Comparison of ENCODE assay signal across 8 mouse cellular contexts in genomic region chr7:3705461-3705860, GRCm38 (mm10). TPM values are rescaled to one million over a fixed set of nuclear protein-coding genes. Genes with fewer than 3 reads are reported as not detected.
A peak's percentile ranks its signal among the peaks of the same experiment; 100 is the strongest.
DNase-seq lines count a peak whose midpoint lies in the region; ATAC-seq and TF ChIP-seq lines count a peak whose summit lies in the region.
"Not testable (repeated sequence)": the region's sequence is repeated elsewhere in the genome, so short reads cannot be mapped to it uniquely, and the experiment has no call there.

No protein-coding gene starts in this region.

- H3K4me3 ChIP-seq in C2C12 (ENCODE audit: insufficient read depth, poor library complexity, severe bottlenecking): peak overlapping the region; percentile 99
- peak overlapping the region; percentile 85 for H3K4me3 ChIP-seq in forebrain, embryonic 15.5 days
- H3K4me3 ChIP-seq in kidney, embryonic 14.5 days (ENCODE audit: low read length): peak overlapping the region; percentile 91
- H3K4me3 ChIP-seq in liver, embryonic 13.5 days (replicated peaks): peak overlapping the region; percentile 84
- H3K4me3 ChIP-seq in midbrain, embryonic 11.5 days (ENCODE audit: low read depth, low read length): peak overlapping the region; percentile 90
- H3K4me3 ChIP-seq in olfactory bulb, adult 2 months (ENCODE audit: insufficient read depth, low read depth, low read length): peak overlapping the region; percentile 13; the same call in 1 of the 2 replicates

- H3K79me2 ChIP-seq in C2C12 (ENCODE audit: control insufficient read depth, insufficient read depth): peaks cover 35% of the 10 kb centered on the region

- H3K27me3 ChIP-seq in C2C12 (ENCODE audit: control insufficient read depth, insufficient read depth, insufficient read length); forebrain, embryonic 15.5 days; kidney, embryonic 14.5 days (ENCODE audit: control insufficient read depth, insufficient read depth, low read length); liver, embryonic 13.5 days; midbrain, embryonic 11.5 days (ENCODE audit: control insufficient read depth, insufficient read depth, low read length): not testable (repeated sequence)

- peaks cover 35% of the 10 kb centered on the region for H3K36me3 ChIP-seq in C2C12 (ENCODE audit: control insufficient read depth, insufficient read depth)
- H3K36me3 ChIP-seq in forebrain, embryonic 15.5 days: peaks cover 29% of the 10 kb centered on the region
- peaks cover 32% of the 10 kb centered on the region for H3K36me3 ChIP-seq in kidney, embryonic 14.5 days (ENCODE audit: control insufficient read depth, insufficient read depth, low read length)
- H3K36me3 ChIP-seq in liver, embryonic 13.5 days: peaks cover 38% of the 10 kb centered on the region
- not testable (repeated sequence) for H3K36me3 ChIP-seq in midbrain, embryonic 11.5 days (ENCODE audit: control insufficient read depth, insufficient read depth, low read length)

- TF ChIP-seq POLR2A in olfactory bulb, adult 2 months (IDR thresholded peaks at IDR 0.05; ENCODE audit: insufficient read depth, low read depth, low read length): not testable (repeated sequence)

- peak; percentile 14 for DNase-seq in cerebellum, adult 9-11 months
- DNase-seq in heart, postnatal 4 days: peak; percentile 12
- DNase-seq in liver, embryonic 13.5 days; midbrain, embryonic 11.5 days (ENCODE audit: low spot score, missing footprints): not testable (repeated sequence)

- ATAC-seq in forebrain, embryonic 15.5 days (replicated peaks); kidney, embryonic 14.5 days (ENCODE audit: low FRiP score, low TSS enrichment); midbrain, embryonic 11.5 days (ENCODE audit: low FRiP score): not testable (repeated sequence)
- ATAC-seq in liver, embryonic 13.5 days (ENCODE audit: low read depth): peak; percentile 8; the same call in 1 of the 2 replicates

- TF ChIP-seq CTCF in C2C12 (IDR thresholded peaks at IDR 0.05; ENCODE audit: control insufficient read depth, insufficient read depth, insufficient read length); olfactory bulb, adult 2 months (IDR thresholded peaks at IDR 0.05; ENCODE audit: insufficient read depth, low read depth, low read length): not testable (repeated sequence)

- H3K9ac ChIP-seq in forebrain, embryonic 15.5 days (replicated peaks): peak overlapping the region; percentile 73
- peak overlapping the region; percentile 94 for H3K9ac ChIP-seq in kidney, embryonic 14.5 days (ENCODE audit: low read depth, low read length)
- H3K9ac ChIP-seq in liver, embryonic 13.5 days: peak overlapping the region; percentile 89
- peak overlapping the region; percentile 84 for H3K9ac ChIP-seq in midbrain, embryonic 11.5 days (ENCODE audit: low read length)

- 4% methylated on average over 7 of the region's 7 CpGs for WGBS in forebrain, embryonic 15.5 days
- WGBS in kidney, embryonic 14.5 days: 1% methylated on average over 6 of the region's 7 CpGs
- WGBS in liver, embryonic 13.5 days (ENCODE audit: insufficient replicate concordance): 4% methylated on average over 7 of the region's 7 CpGs
- WGBS in midbrain, embryonic 11.5 days: 5% methylated on average over 6 of the region's 7 CpGs
- WGBS in olfactory bulb, adult 2 months: 6% methylated on average over 7 of the region's 7 CpGs

- H3K79me3 ChIP-seq in C2C12 (ENCODE audit: low read depth): peaks cover 28% of the 10 kb centered on the region

- peak overlapping the region; percentile 79 for H3K4me2 ChIP-seq in forebrain, embryonic 15.5 days (replicated peaks)
- H3K4me2 ChIP-seq in kidney, embryonic 14.5 days (replicated peaks; ENCODE audit: low read depth, low read length): peak overlapping the region; percentile 87
- peak overlapping the region; percentile 82 for H3K4me2 ChIP-seq in liver, embryonic 13.5 days
- H3K4me2 ChIP-seq in midbrain, embryonic 11.5 days: peak overlapping the region; percentile 96

- not testable (repeated sequence) for H3K9me3 ChIP-seq in forebrain, embryonic 15.5 days; kidney, embryonic 14.5 days (ENCODE audit: control insufficient read depth, low read length); liver, embryonic 13.5 days (replicated peaks); midbrain, embryonic 11.5 days (ENCODE audit: control insufficient read depth, low read length)

- H3K4me1 ChIP-seq in forebrain, embryonic 15.5 days: peaks cover 29% of the 10 kb centered on the region
- H3K4me1 ChIP-seq in kidney, embryonic 14.5 days (ENCODE audit: control insufficient read depth, insufficient read depth, low read length); midbrain, embryonic 11.5 days (ENCODE audit: control insufficient read depth, insufficient read depth, low read length): not testable (repeated sequence)
- peaks cover 26% of the 10 kb centered on the region for H3K4me1 ChIP-seq in liver, embryonic 13.5 days (replicated peaks)
- peaks cover 12% of the 10 kb centered on the region for H3K4me1 ChIP-seq in olfactory bulb, adult 2 months (ENCODE audit: control insufficient read depth, insufficient read depth, low read length)

- not testable (repeated sequence) for H3K27ac ChIP-seq in forebrain, embryonic 15.5 days (replicated peaks); olfactory bulb, adult 2 months (ENCODE audit: insufficient read depth, low read depth, low read length)
- peak overlapping the region; percentile 95; the same call in 1 of the 2 replicates for H3K27ac ChIP-seq in kidney, embryonic 14.5 days (ENCODE audit: low read depth, low read length)
- H3K27ac ChIP-seq in liver, embryonic 13.5 days: peak overlapping the region; percentile 89
- H3K27ac ChIP-seq in midbrain, embryonic 11.5 days (ENCODE audit: low read depth, low read length): peak overlapping the region; percentile 25

- H3ac ChIP-seq in C2C12 (ENCODE audit: control insufficient read depth, insufficient read length, low read depth): peak overlapping the region; percentile 85

RNA-seq across cellular contexts. Expression of gene Rps9, which starts 1.7 kb away (rescaled TPM):
- 3,200 TPM for polyA plus RNA-seq in C2C12 (2012; fragmentation: generic; extraction: Trizol)
- 995 and 1,054 TPM in 2 replicates for polyA plus RNA-seq in forebrain, embryonic 15.5 days (2015; fragmentation: Nextera tagmentation; extraction: Ambion mirVana)
- 100 to 1,000 TPM; 875 to 920 TPM for total RNA-seq in heart, postnatal 4 days (2021)
- 1,617 and 1,895 TPM in 2 replicates for polyA plus RNA-seq in kidney, embryonic 14.5 days (2014; fragmentation: Nextera tagmentation; extraction: Ambion mirVana)
- polyA plus RNA-seq in liver, embryonic 13.5 days (2015; fragmentation: Nextera tagmentation; extraction: Ambion mirVana): 1,306 and 1,329 TPM in 2 replicates
- polyA plus RNA-seq in midbrain, embryonic 11.5 days (2014; fragmentation: Nextera tagmentation; extraction: Ambion mirVana): 1,245 and 1,271 TPM in 2 replicates
- 2,455 TPM in 1 of 2 replicates, not detected in the other for polyA plus RNA-seq in olfactory bulb, adult 2 months (2012; ENCODE audit: insufficient read depth, insufficient read length, low replicate concordance, missing spikeins)

RNA-seq across cellular contexts. Expression of gene Mboat7, which starts 12.1 kb away (rescaled TPM):
- 45.8 TPM for polyA plus RNA-seq in C2C12 (2012; fragmentation: generic; extraction: Trizol)
- 54.8 and 66.7 TPM in 2 replicates for polyA plus RNA-seq in forebrain, embryonic 15.5 days (2015; fragmentation: Nextera tagmentation; extraction: Ambion mirVana)
- total RNA-seq in heart, postnatal 4 days (2021): 10 to 100 TPM; 29.7 to 32.3 TPM
- polyA plus RNA-seq in kidney, embryonic 14.5 days (2014; fragmentation: Nextera tagmentation; extraction: Ambion mirVana): 32.0 and 45.0 TPM in 2 replicates
- polyA plus RNA-seq in liver, embryonic 13.5 days (2015; fragmentation: Nextera tagmentation; extraction: Ambion mirVana): 19.8 and 20.0 TPM in 2 replicates
- 21.7 and 23.8 TPM in 2 replicates for polyA plus RNA-seq in midbrain, embryonic 11.5 days (2014; fragmentation: Nextera tagmentation; extraction: Ambion mirVana)
- polyA plus RNA-seq in olfactory bulb, adult 2 months (2012; ENCODE audit: insufficient read depth, insufficient read length, low replicate concordance, missing spikeins): not detected in 2 replicates

RNA-seq across cellular contexts. Expression of gene Tsen34, which starts 12.8 kb away (rescaled TPM):
- 215 TPM for polyA plus RNA-seq in C2C12 (2012; fragmentation: generic; extraction: Trizol)
- 247 and 254 TPM in 2 replicates for polyA plus RNA-seq in forebrain, embryonic 15.5 days (2015; fragmentation: Nextera tagmentation; extraction: Ambion mirVana)
- 100 to 1,000 TPM; 127 to 133 TPM for total RNA-seq in heart, postnatal 4 days (2021)
- 287 and 317 TPM in 2 replicates for polyA plus RNA-seq in kidney, embryonic 14.5 days (2014; fragmentation: Nextera tagmentation; extraction: Ambion mirVana)
- polyA plus RNA-seq in liver, embryonic 13.5 days (2015; fragmentation: Nextera tagmentation; extraction: Ambion mirVana): 41.7 and 43.6 TPM in 2 replicates
- 199 and 222 TPM in 2 replicates for polyA plus RNA-seq in midbrain, embryonic 11.5 days (2014; fragmentation: Nextera tagmentation; extraction: Ambion mirVana)
- not detected in 2 replicates for polyA plus RNA-seq in olfactory bulb, adult 2 months (2012; ENCODE audit: insufficient read depth, insufficient read length, low replicate concordance, missing spikeins)

RNA-seq across cellular contexts. Expression of gene Pirb, which starts 14.7 kb away (rescaled TPM):
- not detected for polyA plus RNA-seq in C2C12 (2012; fragmentation: generic; extraction: Trizol)
- polyA plus RNA-seq in forebrain, embryonic 15.5 days (2015; fragmentation: Nextera tagmentation; extraction: Ambion mirVana): 0.27 and 0.33 TPM in 2 replicates
- total RNA-seq in heart, postnatal 4 days (2021): under 1 TPM; 0.43 to 0.64 TPM
- polyA plus RNA-seq in kidney, embryonic 14.5 days (2014; fragmentation: Nextera tagmentation; extraction: Ambion mirVana): 0.19 and 0.87 TPM in 2 replicates
- polyA plus RNA-seq in liver, embryonic 13.5 days (2015; fragmentation: Nextera tagmentation; extraction: Ambion mirVana): 0.84 and 1.3 TPM in 2 replicates
- 0.14 and 0.19 TPM in 2 replicates for polyA plus RNA-seq in midbrain, embryonic 11.5 days (2014; fragmentation: Nextera tagmentation; extraction: Ambion mirVana)
- polyA plus RNA-seq in olfactory bulb, adult 2 months (2012; ENCODE audit: insufficient read depth, insufficient read length, low replicate concordance, missing spikeins): not detected in 2 replicates

RNA-seq across cellular contexts. Expression of gene Tmc4, which starts 28.1 kb away (rescaled TPM):
- polyA plus RNA-seq in C2C12 (2012; fragmentation: generic; extraction: Trizol): 1.8 TPM
- polyA plus RNA-seq in forebrain, embryonic 15.5 days (2015; fragmentation: Nextera tagmentation; extraction: Ambion mirVana): 2.6 and 3.1 TPM in 2 replicates
- 1 to 10 TPM; 2.2 to 2.4 TPM for total RNA-seq in heart, postnatal 4 days (2021)
- 18.0 and 19.9 TPM in 2 replicates for polyA plus RNA-seq in kidney, embryonic 14.5 days (2014; fragmentation: Nextera tagmentation; extraction: Ambion mirVana)
- 7.3 and 7.8 TPM in 2 replicates for polyA plus RNA-seq in liver, embryonic 13.5 days (2015; fragmentation: Nextera tagmentation; extraction: Ambion mirVana)
- 2.4 and 2.5 TPM in 2 replicates for polyA plus RNA-seq in midbrain, embryonic 11.5 days (2014; fragmentation: Nextera tagmentation; extraction: Ambion mirVana)
- not detected in 2 replicates for polyA plus RNA-seq in olfactory bulb, adult 2 months (2012; ENCODE audit: insufficient read depth, insufficient read length, low replicate concordance, missing spikeins)

Comparison
In these comparisons a context has a peak if more than half of its experiments do, and no peak if none do; other contexts are left out.
1. H3K4me3 ChIP-seq: peak in every context shown above with its lines; median percentile 99 in C2C12; 91 in kidney, embryonic 14.5 days; 90 in midbrain, embryonic 11.5 days; 85 in forebrain, embryonic 15.5 days; 84 in liver, embryonic 13.5 days; 13 in olfactory bulb, adult 2 months.
2. RNA of gene Tsen34, which starts 12.8 kb away (polyA plus RNA-seq): 287 to 317 TPM in kidney, embryonic 14.5 days, 247 to 254 TPM in forebrain, embryonic 15.5 days, 199 to 222 TPM in midbrain, embryonic 11.5 days, 215 TPM in C2C12 (single experiment) and 41.7 to 43.6 TPM in liver, embryonic 13.5 days; not detected in olfactory bulb, adult 2 months; every median in the first group is over 10 times any median in the second.
3. Peak in every context shown above with its lines, with median percentiles within 50 percentile points of each other: H3K4me2 ChIP-seq and H3K9ac ChIP-seq.